Mouse (Mus musculus) induced T-regulatory cell, adult 2 months (primary cell): ENCODE data around the gene Numb.
"Not testable (repeated sequence)": the region's sequence is repeated elsewhere in the genome, so short reads cannot be mapped to it uniquely, and the experiment has no call there.

ENCODE experiments used
- DNase-seq: peaks from one replicate; pipeline ENCODE4 v3.0.0-alpha.2; 2012; ENCODE audit warnings: low read depth

The Numb gene

GRCm38 (mm10) chr12:83921535-83922381 is at the start of gene Numb:
Gene Numb (minus strand): TSS chr12:83921934.
- peak; percentile 98 for DNase-seq

- no peak for DNase-seq
Observed at GRCm38 (mm10) chr12:83965235-83965634, 43.5 kb upstream of the Numb start.

DNA sequence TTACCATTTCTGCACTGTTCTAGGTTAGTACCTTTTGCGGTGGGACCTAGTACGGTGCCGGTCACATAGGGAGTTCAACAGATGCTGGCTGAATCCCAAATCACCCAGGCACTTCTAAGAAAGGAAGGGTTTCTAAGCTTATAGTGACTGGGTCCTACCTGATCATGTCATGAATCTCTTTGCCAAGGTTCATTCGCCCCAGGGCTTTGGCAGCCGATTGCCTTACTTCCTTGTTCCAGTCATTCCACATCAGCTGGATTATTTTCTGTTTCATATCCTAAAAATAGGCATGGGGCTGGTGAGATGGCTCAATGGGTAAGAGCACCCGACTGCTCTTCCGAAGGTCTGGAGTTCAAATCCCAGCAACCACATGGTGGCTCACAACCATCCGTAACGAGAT is 36.5 kb upstream of the Numb start:
- DNase-seq: no peak

DNA sequence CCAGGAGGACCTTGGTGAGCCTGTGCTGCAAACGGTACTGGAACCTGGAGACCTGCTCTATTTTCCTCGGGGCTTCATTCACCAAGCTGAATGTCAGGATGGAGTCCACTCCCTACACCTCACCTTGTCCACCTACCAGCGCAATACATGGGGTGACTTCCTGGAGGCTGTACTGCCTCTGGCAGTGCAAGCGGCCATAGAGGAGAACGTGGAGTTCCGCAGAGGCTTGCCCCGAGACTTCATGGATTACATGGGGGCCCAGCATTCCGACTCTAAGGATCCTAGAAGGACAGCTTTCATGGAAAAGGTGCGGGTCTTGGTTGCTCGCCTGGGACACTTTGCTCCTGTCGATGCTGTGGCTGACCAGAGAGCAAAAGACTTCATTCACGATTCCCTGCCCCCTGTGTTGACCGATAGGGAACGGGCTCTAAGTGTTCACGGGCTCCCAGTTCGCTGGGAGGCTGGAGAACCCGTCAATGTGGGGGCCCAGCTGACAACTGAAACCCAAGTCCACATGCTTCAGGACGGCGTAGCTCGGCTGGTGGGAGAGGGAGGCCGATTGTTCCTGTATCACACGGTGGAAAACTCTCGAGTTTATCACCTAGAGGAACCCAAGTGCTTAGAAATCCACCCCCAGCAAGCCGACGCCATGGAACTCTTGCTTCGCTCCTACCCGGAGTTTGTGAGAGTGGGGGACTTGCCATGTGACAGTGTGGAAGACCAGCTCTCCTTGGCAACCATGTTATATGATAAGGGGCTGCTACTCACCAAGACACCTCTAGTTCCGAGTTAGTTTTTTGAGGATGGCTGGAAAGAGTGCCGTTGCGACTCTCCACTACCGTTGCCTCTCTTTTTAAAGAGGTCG is 30.2 kb upstream of the Numb start:
- DNase-seq: no peak

GRCm38 (mm10) chr12:83950840-83951701 is 29.3 kb upstream of the Numb start:
- DNase-seq: peak; percentile 57

DNA sequence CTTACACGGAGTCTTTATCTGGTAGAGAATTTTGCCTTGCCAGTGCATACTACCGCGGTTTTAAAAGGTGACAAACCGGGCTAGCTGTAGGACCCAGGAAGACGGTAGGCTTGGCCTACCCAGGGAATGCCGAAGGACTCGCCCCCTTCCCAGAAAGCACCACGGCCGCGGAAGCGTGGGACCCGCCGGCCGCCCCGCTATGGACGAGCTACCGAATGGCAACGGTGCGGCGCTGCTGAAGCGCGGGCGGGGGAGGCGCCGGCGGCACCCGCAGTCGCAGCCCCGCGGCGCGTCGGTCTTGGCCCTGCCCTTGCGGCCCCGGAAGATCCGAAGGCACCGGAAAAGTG is 28.7 kb upstream of the Numb start, which contains the start of gene Riox1:
TSS of gene Riox1 (plus strand) at position 116 of the 347 bp plus-strand sequence.
- DNase-seq: peak; percentile 85

GRCm38 (mm10) chr12:83949776-83950492 is 28.2 kb upstream of the Numb start:
- no peak for DNase-seq

- peak; percentile 8 for DNase-seq
Observed at GRCm38 (mm10) chr12:83949043-83949442, 27.3 kb upstream of the Numb start.

- no peak for DNase-seq
Observed at GRCm38 (mm10) chr12:83947260-83947811, 25.6 kb upstream of the Numb start.

- DNase-seq: no peak
Observed at GRCm38 (mm10) chr12:83941938-83942337, 20.2 kb upstream of the Numb start.

GRCm38 (mm10) chr12:83940031-83940430 is 18.3 kb upstream of the Numb start:
- no peak for DNase-seq

DNA sequence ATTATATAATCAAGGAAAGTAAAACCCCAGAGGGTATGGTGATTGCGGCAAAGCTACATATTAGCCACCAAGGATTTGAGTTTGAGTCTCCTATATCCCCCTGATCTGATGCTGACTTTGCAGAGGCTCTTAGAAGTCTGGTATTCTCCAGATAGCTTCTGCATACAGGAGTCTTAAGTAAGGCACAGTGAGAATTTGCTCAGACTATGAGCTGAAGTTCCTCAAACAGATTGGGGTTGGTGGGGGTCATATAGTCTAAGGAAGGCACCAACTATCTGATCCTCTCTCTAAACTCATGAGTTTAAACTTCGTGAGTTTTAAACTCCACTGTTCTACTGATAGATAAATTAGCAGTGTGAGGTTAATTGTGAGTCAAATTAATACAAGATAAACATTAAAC is 17.6 kb upstream of the Numb start:
- DNase-seq: no peak

GRCm38 (mm10) chr12:83938592-83938991 is 16.9 kb upstream of the Numb start:
- not testable (repeated sequence) for DNase-seq

GRCm38 (mm10) chr12:83937600-83937999 is 15.9 kb upstream of the Numb start:
- DNase-seq: no peak

DNA sequence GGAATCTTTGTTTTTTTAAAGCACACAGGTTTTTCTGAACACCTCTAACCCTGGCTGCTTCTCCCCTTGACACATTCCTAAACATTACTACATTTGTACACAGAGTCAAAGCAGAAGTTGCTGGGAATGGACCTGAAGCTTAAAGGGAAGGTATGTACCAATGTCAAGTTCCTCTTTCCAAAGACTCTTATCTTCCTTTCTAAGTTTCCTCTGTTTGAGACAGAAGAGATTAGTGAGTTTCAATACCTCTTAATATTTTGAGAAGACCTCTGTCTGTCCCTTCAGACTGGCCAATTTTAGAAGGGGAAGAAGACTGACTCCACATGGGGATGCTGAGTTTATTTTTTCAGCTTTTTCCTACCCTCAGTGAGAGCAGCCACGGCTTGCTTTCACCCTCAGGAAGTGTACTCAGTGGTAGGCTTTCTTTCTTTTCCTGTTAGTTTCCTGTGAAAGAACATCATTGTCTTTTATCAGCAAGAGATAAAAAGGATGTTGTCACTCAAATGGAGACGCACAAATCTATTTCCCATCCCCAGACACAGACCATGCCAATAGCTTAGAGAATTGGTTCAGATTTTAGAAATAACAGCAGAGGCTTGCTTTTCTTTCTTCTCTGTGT is 7.6 kb upstream of the Numb start:
- peak; percentile 46 for DNase-seq

GRCm38 (mm10) chr12:83927747-83928146 is 6.0 kb upstream of the Numb start:
- no peak for DNase-seq

GRCm38 (mm10) chr12:83926061-83926460 is 4.3 kb upstream of the Numb start:
- DNase-seq: no peak

GRCm38 (mm10) chr12:83925160-83925703 is 3.5 kb upstream of the Numb start:
- DNase-seq: no peak

DNA sequence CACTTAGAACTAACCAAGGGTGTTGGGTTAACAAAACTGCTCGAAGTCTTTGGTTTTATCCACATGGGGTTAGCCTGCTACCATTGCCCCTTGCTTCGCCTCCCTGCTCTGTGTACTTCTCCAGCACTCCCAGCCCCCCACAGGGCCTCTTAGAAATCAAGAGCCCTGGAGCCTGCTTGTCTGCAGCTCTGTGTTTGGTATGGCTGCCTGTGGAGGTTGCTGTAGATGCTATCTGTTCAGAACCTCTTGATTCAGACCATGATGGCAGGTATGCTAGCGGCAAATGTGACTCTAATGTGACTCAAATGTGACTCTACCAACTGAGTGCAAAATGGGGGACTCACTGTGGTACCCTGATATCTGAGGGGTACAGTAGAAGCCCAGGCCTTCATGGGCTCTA is 2.6 kb upstream of the Numb start:
- DNase-seq: no peak

DNA sequence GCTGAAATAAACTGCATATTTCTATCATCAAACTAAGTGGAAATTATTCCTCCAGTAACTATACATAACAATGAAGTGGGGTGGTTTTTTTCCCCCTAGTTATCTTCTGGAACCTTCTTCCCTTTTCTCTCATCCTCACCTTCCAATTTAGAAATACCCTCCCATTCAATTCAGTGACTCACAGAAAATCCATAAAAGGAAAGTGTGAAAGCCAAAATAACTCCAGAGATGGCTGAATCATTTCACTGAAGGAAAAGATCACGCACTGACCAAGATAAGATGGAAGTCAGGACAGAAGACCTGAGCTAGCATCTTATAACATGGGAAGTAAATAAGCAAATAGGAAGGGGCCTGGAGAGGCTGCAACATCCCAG is 1.7 kb upstream of the Numb start:
- DNase-seq: no peak
